Mouse (Mus musculus) hindbrain, embryonic 13.5 days (tissue): ENCODE data around the gene Ubac2. TPM values are rescaled to one million over a fixed set of nuclear protein-coding genes. Genes with fewer than 3 reads are reported as not detected.

Source experiments
- ATAC-seq: fragments of 200-750 bp; cut with Nextera tagmentation; 2 replicates; pipeline ENCODE4 v1.8.0; 2017; ENCODE audit warnings: moderate TSS enrichment; ENCODE audit not compliant: low FRiP score
- H3K27ac ChIP-seq: fragments of 300-500 bp; sonication (generic); 2 replicates; pipeline ENCODE4 v1.5.1; 2015; ENCODE audit warnings: inconsistent platforms, mild to moderate bottlenecking, moderate library complexity
- H3K27me3 ChIP-seq: fragments of 300-500 bp; sonication (generic); 2 replicates; pipeline ENCODE4 v1.6.1; 2015; ENCODE audit warnings: mild to moderate bottlenecking, inconsistent platforms
- H3K36me3 ChIP-seq: fragments of 300-500 bp; sonication (generic); 2 replicates; pipeline ENCODE4 v1.6.1; 2015; ENCODE audit warnings: mild to moderate bottlenecking, inconsistent platforms
- H3K4me1 ChIP-seq: fragments of 300-500 bp; sonication (generic); replicated peaks from 2 replicates; pipeline ENCODE4 v1.6.1; 2015; ENCODE audit warnings: inconsistent platforms
- H3K4me2 ChIP-seq: fragments of 300-500 bp; sonication (generic); 2 replicates; pipeline ENCODE4 v1.6.1; 2015; ENCODE audit warnings: inconsistent platforms, mild to moderate bottlenecking, moderate library complexity
- H3K4me3 ChIP-seq: fragments of 300-500 bp; sonication (generic); 2 replicates; pipeline ENCODE4 v1.5.1; 2015; ENCODE audit warnings: mild to moderate bottlenecking, inconsistent platforms
- H3K9ac ChIP-seq: fragments of 300-500 bp; sonication (generic); 2 replicates; pipeline ENCODE4 v1.6.1; 2015; ENCODE audit warnings: mild to moderate bottlenecking, inconsistent platforms
- H3K9me3 ChIP-seq: fragments of 300-500 bp; sonication (generic); 2 replicates; pipeline ENCODE4 v1.6.1; 2016; ENCODE audit warnings: inconsistent platforms
- WGBS: fragments of 180-500 bp; shearing (Covaris S2); methylation state at CpG from one replicate; pipeline ENCODE4 v1.1.7; 2015; 5-methylcytosine and 5-hydroxymethylcytosine counted together
- polyA plus RNA-seq: library from polyadenylated mRNA; unstranded; fragments of >200 nt; fragmentation: Nextera tagmentation; extraction: Ambion mirVana; gene quantifications from 2 replicates; pipeline ENCODE4 v1.2.1, GENCODE M21; 2015

Ubac2 gene
- polyA plus RNA-seq, 1 experiment from 2014 or later = 56.9 TPM

GRCm38 (mm10) chr14:121958041-121958750, 79.8 kb downstream of the Ubac2 start:
- Histone ChIP-seq H3K4me2 (no peak overlapping the region), H3K4me1 (peaks cover 6% of the 10 kb centered on the region; the same call in 1 of the 2 replicates), H3K36me3 (0 out of 2 replicates have a peak, but pooled peaks cover 4% of the 10 kb centered on the region), H3K9ac (no peak overlapping the region), H3K27me3 (no peaks in the 10 kb centered on the region), H3K27ac (no peak overlapping the region), H3K4me3 (no peak overlapping the region), H3K9me3 (no peaks in the 10 kb centered on the region)
- ATAC-seq = no peak
- WGBS = 92% methylated on average over 3 of the region's 3 CpGs

- no peak overlapping the region for H3K4me3 ChIP-seq
- 86% methylated on average over 10 of the region's 10 CpGs for WGBS
These were observed 80.5 kb downstream of the Ubac2 start for GRCm38 (mm10) chr14:121958751-121959537.

DNA sequence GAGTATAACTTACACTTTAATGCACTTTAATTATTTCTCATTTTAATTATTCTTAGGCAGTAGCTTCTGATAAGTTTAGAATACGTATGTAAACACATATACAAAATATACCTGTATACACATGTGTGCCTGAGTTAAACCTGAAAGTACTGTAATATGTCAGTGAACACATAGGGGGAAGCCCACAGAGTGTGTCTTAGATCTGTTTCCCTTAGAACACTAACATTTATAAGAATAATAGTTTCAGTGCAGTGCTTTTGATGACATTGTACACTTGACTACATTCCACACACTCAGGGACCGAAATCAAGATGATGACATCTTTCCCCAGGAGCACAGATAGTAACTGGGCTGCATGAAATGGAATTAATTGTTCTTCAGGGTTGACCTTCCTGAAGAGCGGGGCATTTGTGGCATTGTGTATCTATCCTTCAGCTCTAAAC, 81.1 kb downstream of the Ubac2 start:
- Histone ChIP-seq H3K27me3 (no peaks in the 10 kb centered on the region), H3K9ac (no peak overlapping the region), H3K4me2 (no peak overlapping the region), H3K4me1 (peaks cover 14% of the 10 kb centered on the region), H3K9me3 (no peaks in the 10 kb centered on the region), H3K4me3 (no peak overlapping the region), H3K36me3 (0 out of 2 replicates have a peak, but pooled peaks cover under 1% of the 10 kb centered on the region), H3K27ac (no peak overlapping the region)
- ATAC-seq = no peak
- 93% methylated on average over 3 of the region's 3 CpGs for WGBS

More at GRCm38 (mm10) chr14:121958751-121959537, 80.5 kb downstream of the Ubac2 start:
- H3K9ac ChIP-seq = no peak overlapping the region
- no peak overlapping the region for H3K27ac ChIP-seq
- ATAC-seq = no peak
- no peaks in the 10 kb centered on the region for H3K27me3 ChIP-seq
- H3K4me2 ChIP-seq = no peak overlapping the region
- peaks cover 13% of the 10 kb centered on the region for H3K4me1 ChIP-seq
- H3K9me3 ChIP-seq = no peaks in the 10 kb centered on the region
- H3K36me3 ChIP-seq = 0 out of 2 replicates have a peak, but pooled peaks cover 4% of the 10 kb centered on the region

DNA sequence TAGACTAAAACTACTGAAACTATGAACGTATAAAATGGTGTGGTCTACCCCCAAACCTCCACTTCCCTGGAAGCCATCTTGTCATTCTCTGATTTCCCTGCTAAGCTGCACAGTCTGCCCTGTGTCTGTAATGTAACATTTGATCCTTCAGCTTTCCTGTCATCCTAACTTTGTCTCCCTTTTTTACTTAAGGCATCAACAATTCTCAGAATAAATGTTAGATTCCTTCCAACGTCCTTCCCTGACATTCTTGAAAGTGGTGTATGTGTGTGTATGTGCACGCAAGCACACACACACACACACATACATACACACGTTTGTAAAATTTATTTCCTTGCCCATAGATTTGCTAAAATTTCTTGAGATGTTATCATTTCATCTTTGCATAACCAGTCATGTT, 81.6 kb downstream of the Ubac2 start:
- H3K4me1 ChIP-seq = peaks cover 14% of the 10 kb centered on the region
- 90% methylated on average over 4 of the region's 4 CpGs for WGBS
- no peak overlapping the region for H3K27ac ChIP-seq
- no peaks in the 10 kb centered on the region for H3K36me3 ChIP-seq
- H3K4me3 ChIP-seq = no peak overlapping the region
- H3K4me2 ChIP-seq = no peak overlapping the region
- no peaks in the 10 kb centered on the region for H3K9me3 ChIP-seq
- H3K9ac ChIP-seq = no peak overlapping the region
- no peaks in the 10 kb centered on the region for H3K27me3 ChIP-seq
- ATAC-seq = no peak

- Histone ChIP-seq H3K9me3 (no peaks in the 10 kb centered on the region), H3K4me3 (no peak overlapping the region), H3K36me3 (no peaks in the 10 kb centered on the region), H3K4me2 (no peak overlapping the region), H3K9ac (no peak overlapping the region), H3K27ac (no peak overlapping the region), H3K27me3 (no peaks in the 10 kb centered on the region), H3K4me1 (peaks cover 14% of the 10 kb centered on the region)
- 85% methylated on average over 2 of the region's 2 CpGs for WGBS
- no peak for ATAC-seq
These were observed 82.1 kb downstream of the Ubac2 start for GRCm38 (mm10) chr14:121960531-121960930.

DNA sequence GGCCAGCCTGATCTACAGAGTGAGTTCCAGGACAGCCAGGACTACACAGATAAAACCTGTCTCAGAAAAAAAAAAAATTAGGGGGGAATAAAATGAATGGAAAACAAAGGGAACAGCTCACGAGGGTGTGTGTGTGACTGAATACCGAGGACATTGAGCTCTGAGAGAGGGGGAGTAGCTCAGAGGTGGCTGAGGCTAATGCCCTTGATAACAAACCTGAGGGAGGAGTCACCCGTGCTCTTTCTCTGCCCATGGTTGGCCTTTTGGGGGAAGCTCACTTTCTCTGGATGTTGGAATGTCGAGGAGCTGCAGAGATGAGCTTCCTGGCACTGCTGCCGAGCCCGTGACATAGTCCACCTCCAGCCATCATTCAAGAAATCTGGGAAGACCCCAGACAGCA, 82.6 kb downstream of the Ubac2 start:
- WGBS = 79% methylated on average over 6 of the region's 6 CpGs
- Histone ChIP-seq H3K4me1 (peaks cover 14% of the 10 kb centered on the region), H3K36me3 (no peaks in the 10 kb centered on the region)

DNA sequence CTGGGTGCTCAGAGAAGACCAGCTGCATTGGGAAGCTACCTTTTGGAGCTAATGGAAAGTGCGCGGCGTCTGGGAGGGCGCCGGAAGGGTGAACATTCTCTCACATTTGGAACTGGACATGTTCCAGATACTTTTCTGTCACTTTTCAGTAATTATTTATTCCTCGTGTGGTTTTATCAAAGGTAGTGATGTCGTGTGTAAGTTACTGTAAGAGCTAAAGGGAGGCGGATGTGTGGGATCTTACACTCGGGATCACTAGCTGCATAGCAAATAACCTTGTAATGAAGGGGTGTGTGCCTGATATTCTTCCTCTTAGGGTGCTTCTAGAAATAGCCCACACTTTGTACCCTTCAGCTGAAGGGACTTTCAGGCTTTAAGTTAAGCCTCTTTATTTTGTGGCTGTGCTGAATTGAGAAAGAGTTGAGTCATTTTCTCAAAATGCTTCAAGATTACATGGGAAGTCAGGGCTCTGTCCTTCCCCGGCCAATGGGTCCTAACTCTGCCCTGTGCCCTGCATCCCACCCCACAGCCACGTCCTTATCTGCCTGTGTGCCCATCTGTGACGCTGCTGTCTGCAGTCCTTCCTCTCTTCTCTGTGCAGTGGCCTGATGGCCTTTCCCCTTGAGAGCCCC, 83.2 kb downstream of the Ubac2 start:
- no peak overlapping the region for H3K4me2 ChIP-seq
- H3K9me3 ChIP-seq = no peaks in the 10 kb centered on the region
- no peak overlapping the region for H3K4me3 ChIP-seq
- WGBS = 89% methylated on average over 12 of the region's 12 CpGs
- H3K9ac ChIP-seq = no peak overlapping the region
- ATAC-seq = no peak
- no peaks in the 10 kb centered on the region for H3K36me3 ChIP-seq
- H3K4me1 ChIP-seq = peaks cover 14% of the 10 kb centered on the region
- no peak overlapping the region for H3K27ac ChIP-seq
- H3K27me3 ChIP-seq = no peaks in the 10 kb centered on the region

More for the DNA sequence above, 82.6 kb downstream of the Ubac2 start:
- H3K9ac ChIP-seq = no peak overlapping the region
- H3K9me3 ChIP-seq = no peaks in the 10 kb centered on the region
- H3K4me3 ChIP-seq = no peak overlapping the region
- H3K27me3 ChIP-seq = no peaks in the 10 kb centered on the region
- H3K27ac ChIP-seq = no peak overlapping the region
- no peak overlapping the region for H3K4me2 ChIP-seq
- ATAC-seq = no peak

DNA sequence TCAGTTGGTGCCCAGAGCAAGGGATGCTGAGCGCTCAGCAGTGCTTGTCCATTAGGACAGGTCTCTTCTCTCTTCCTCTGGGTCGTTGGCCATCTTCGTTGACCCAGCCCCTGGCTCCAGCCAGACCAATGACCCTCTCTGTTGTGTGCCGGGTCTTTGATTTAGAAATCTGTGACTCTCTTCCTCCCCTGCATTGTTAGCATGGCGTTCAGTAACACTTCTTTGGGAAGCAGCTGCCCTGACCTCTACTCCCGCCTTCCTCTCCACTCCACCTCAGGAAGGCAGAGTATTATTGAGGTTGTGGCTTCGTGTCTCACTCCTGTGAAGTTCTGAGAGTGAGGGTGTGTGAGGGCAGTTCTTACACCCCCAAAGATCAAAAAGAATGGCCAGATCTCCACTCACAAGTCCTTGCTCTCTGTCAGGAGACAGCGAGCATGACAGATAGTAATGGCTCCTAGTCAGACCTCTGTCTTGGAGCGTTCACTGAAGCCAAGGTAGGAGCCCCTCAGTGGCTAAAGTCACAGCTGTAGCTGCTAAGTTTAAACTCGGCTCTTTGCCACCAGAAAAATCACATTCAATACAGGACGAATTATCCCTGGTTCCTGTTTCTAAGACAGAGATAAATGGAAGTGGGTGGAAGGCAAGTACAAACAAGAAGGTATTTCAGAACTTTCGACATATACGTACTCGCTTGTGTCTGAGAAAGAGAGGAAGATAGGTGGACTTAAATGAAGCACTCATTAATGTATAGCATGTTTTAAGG, 83.9 kb downstream of the Ubac2 start:
- peaks cover 14% of the 10 kb centered on the region for H3K4me1 ChIP-seq
- H3K4me2 ChIP-seq = no peak overlapping the region
- no peaks in the 10 kb centered on the region for H3K9me3 ChIP-seq
- no peak for ATAC-seq
- no peaks in the 10 kb centered on the region for H3K27me3 ChIP-seq
- WGBS = 80% methylated on average over 14 of the region's 14 CpGs
- H3K36me3 ChIP-seq = no peaks in the 10 kb centered on the region
- H3K4me3 ChIP-seq = no peak overlapping the region
- no peak overlapping the region for H3K27ac ChIP-seq
- H3K9ac ChIP-seq = no peak overlapping the region

DNA sequence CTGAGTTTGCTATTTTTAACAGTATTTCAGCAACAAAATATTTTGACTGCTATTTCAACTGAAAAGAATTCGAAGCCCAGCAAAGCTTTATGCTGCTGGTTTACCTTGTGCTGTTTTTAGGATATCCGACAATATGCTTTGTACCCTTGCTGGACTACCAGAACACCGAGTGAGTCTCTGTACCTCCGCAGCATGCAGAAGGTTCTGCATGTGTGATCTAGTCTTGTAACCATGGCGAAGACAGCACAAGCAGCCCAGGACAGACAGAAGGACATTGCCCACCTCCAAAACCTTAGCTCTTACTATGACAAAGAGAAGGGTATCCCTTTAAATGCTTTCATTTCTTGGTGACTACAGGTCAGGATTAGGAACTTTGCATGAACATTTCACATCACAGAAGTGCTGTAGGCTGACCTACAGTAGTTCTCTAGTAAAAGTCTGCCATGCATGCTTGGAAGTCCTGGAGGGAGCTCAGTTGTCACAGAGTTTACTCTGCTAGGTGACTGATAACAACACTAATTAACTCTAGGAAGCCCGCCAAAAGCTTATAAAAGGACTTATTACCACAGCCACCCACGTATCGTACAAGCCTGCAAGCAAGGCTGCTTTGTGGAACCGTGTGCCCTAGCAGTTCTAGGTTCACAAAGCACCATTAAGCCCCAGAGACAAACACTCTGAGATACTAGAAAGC, 85.0 kb downstream of the Ubac2 start:
- ATAC-seq = no peak
- Histone ChIP-seq H3K4me2 (no peak overlapping the region), H3K27ac (peak overlapping the region; percentile 44; the same call in 1 of the 2 replicates), H3K4me1 (peaks cover 14% of the 10 kb centered on the region), H3K27me3 (no peaks in the 10 kb centered on the region), H3K9ac (no peak overlapping the region), H3K36me3 (no peaks in the 10 kb centered on the region), H3K4me3 (no peak overlapping the region), H3K9me3 (no peaks in the 10 kb centered on the region)
- WGBS = 73% methylated on average over 9 of the region's 9 CpGs

- Histone ChIP-seq H3K4me1 (peaks cover 9% of the 10 kb centered on the region), H3K27me3 (no peaks in the 10 kb centered on the region), H3K27ac (peak overlapping the region; percentile 44; the same call in 1 of the 2 replicates), H3K9ac (no peak overlapping the region), H3K4me3 (no peak overlapping the region), H3K4me2 (no peak overlapping the region), H3K9me3 (no peaks in the 10 kb centered on the region), H3K36me3 (no peaks in the 10 kb centered on the region)
- WGBS = 69% methylated on average over 4 of the region's 4 CpGs
- ATAC-seq = no peak
These were observed 85.5 kb downstream of the Ubac2 start for GRCm38 (mm10) chr14:121963942-121964335.

- Histone ChIP-seq H3K27me3 (no peaks in the 10 kb centered on the region), H3K36me3 (no peaks in the 10 kb centered on the region), H3K9ac (no peak within 1 kb of the TSS), H3K4me1 (peaks cover 11% of the 10 kb centered on the region), H3K4me2 (no peak within 1 kb of the TSS), H3K27ac (no peak within 1 kb of the TSS), H3K4me3 (no peak within 1 kb of the TSS), H3K9me3 (no peaks in the 10 kb centered on the region)
- no peak for ATAC-seq
- 66% methylated on average over 6 of the region's 6 CpGs for WGBS
These were observed 86.6 kb downstream of the Ubac2 start, which contains the start of gene Gpr183 for GRCm38 (mm10) chr14:121964990-121965389. TSS of gene Gpr183 (minus strand) at chr14:121965195.
